Mouse (Mus musculus): ENCODE data around the gene Pigz. TPM values are rescaled to one million over a fixed set of nuclear protein-coding genes. Genes with fewer than 3 reads are reported as not detected.

Gene Pigz
- total and polyA plus RNA-seq, 2 experiments from 2014 or later: 0.87 TPM; not detected in 1

DNA sequence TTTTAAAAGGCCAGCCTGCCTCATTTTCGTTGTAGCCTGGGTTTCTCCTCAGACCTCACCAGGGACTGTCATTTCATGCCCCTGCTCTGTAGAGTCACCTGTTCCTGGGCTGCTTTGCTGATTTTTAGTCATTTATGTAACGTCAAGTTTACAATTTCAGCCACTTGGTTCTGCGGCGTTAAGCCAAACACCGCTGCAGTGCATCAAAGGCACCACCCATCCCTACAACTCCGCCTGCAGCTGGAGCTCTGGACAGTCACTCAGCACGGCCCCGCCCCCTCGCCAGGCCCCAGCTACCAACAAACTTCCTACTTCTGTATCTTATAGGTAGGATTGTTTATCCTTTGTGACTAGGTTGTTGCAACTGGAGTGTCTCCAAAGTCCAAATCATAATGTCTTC, 26.8 kb upstream of the Pigz start:
- H3K27me3 ChIP-seq (ENCODE audit: control insufficient read depth, insufficient read depth, low read length): no peaks in the 10 kb centered on the region
- peak overlapping the region; percentile 63 for H3K4me2 ChIP-seq (ENCODE audit: low read depth, low read length)
- DNase-seq (ENCODE audit: low spot score) (peak; percentile 39), ATAC-seq (ENCODE audit: insufficient read depth, low read depth) (peak; percentile 55; the same call in 1 of the 2 replicates)
- no peaks in the 10 kb centered on the region for H3K36me3 ChIP-seq (replicated peaks; ENCODE audit: control insufficient read depth, insufficient read depth, low read length)
- TF ChIP-seq EP300 (IDR thresholded peaks at IDR 0.05; ENCODE audit: low read depth) (no peak), CTCF (IDR thresholded peaks at IDR 0.05; ENCODE audit: low read depth) (no peak)
- H3K9me3 ChIP-seq (replicated peaks; ENCODE audit: control insufficient read depth, low read length): no peaks in the 10 kb centered on the region
- 8% methylated on average over 9 of the region's 9 CpGs for WGBS
- H3K4me3 ChIP-seq (ENCODE audit: low read depth, low read length): peak overlapping the region; percentile 34
- no peak overlapping the region for H3K9ac ChIP-seq (replicated peaks; ENCODE audit: low read depth, low read length)
- no peak overlapping the region for H3K27ac ChIP-seq (ENCODE audit: low read depth)
- no peaks in the 10 kb centered on the region for H3K4me1 ChIP-seq (ENCODE audit: control insufficient read depth, insufficient read depth)

DNA sequence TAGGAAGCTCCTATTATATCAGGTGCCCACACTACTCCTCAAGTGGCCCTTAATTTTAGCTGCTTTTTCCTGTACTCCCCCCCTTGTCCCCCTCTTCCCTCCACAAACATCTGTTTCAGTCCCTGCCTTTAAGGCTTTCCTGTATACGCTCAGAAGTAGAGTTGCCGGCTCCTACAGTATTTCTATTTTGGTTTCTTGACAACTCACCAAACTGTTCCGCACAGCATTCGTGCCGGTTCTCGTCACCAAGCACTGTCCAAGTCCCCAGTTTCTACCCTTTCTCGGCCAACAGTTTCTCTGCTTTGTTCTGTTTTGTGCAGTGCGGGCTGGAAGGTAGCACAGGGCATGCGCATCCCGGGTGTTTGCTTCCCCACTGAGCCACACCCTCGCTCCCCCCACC, 24.7 kb upstream of the Pigz start:
- Histone ChIP-seq H3K9ac (replicated peaks; ENCODE audit: low read depth, low read length) (no peak overlapping the region), H3K27ac (ENCODE audit: low read depth) (no peak overlapping the region), H3K36me3 (replicated peaks; ENCODE audit: control insufficient read depth, insufficient read depth, low read length) (no peaks in the 10 kb centered on the region), H3K4me2 (ENCODE audit: low read depth, low read length) (peak overlapping the region; percentile 41), H3K27me3 (ENCODE audit: control insufficient read depth, insufficient read depth, low read length) (no peaks in the 10 kb centered on the region), H3K9me3 (replicated peaks; ENCODE audit: control insufficient read depth, low read length) (no peaks in the 10 kb centered on the region), H3K4me3 (ENCODE audit: low read depth, low read length) (no peak overlapping the region), H3K4me1 (ENCODE audit: control insufficient read depth, insufficient read depth) (no peaks in the 10 kb centered on the region)
- 37% methylated on average over 11 of the region's 11 CpGs for WGBS
- TF ChIP-seq CTCF (IDR thresholded peaks at IDR 0.05; ENCODE audit: low read depth): no peak
- ATAC-seq (ENCODE audit: insufficient read depth, low read depth) (no peak), DNase-seq (ENCODE audit: low spot score) (no peak)

DNA sequence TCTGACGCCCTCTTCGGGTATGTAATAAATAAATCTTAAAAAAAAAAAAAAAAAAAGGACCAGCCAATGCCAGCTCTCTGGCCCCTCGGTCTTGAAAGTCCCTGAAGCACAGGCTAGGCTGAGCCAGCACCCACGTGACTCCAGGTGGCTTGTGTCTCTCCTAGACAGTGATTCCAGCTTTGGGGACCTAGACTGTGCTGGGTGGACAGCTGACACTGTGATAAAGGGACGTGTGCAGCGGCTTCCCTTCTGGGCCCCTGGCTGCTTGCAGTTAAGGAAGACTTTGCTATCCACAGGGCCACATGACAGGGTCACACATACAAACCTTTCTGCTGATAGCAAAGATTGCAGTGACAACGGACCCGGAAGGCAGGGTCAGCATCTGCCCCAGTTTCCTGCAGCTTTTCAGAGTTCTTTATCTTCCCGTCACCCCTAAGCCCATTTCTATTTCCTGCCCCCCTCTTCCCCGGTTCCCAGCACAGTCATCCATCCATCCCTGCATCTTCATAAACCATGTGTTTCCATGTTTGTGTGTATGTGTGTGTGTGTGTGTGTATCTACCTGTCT, 23.3 kb upstream of the Pigz start:
- Histone ChIP-seq H3K4me1 (ENCODE audit: control insufficient read depth, insufficient read depth) (no peaks in the 10 kb centered on the region), H3K9me3 (replicated peaks; ENCODE audit: control insufficient read depth, low read length) (no peaks in the 10 kb centered on the region), H3K9ac (replicated peaks; ENCODE audit: low read depth, low read length) (no peak overlapping the region), H3K4me2 (ENCODE audit: low read depth, low read length) (no peak overlapping the region), H3K27ac (ENCODE audit: low read depth) (no peak overlapping the region), H3K27me3 (ENCODE audit: control insufficient read depth, insufficient read depth, low read length) (no peaks in the 10 kb centered on the region), H3K4me3 (ENCODE audit: low read depth, low read length) (no peak overlapping the region), H3K36me3 (replicated peaks; ENCODE audit: control insufficient read depth, insufficient read depth, low read length) (no peaks in the 10 kb centered on the region)
- no peak for DNase-seq (ENCODE audit: low spot score)
- TF ChIP-seq EP300 (IDR thresholded peaks at IDR 0.05; ENCODE audit: low read depth): no peak
- no peak for TF ChIP-seq CTCF (IDR thresholded peaks at IDR 0.05; ENCODE audit: low read depth)
- ATAC-seq (ENCODE audit: insufficient read depth, low read depth): no peak
- 47% methylated on average over 10 of the region's 10 CpGs for WGBS

DNA sequence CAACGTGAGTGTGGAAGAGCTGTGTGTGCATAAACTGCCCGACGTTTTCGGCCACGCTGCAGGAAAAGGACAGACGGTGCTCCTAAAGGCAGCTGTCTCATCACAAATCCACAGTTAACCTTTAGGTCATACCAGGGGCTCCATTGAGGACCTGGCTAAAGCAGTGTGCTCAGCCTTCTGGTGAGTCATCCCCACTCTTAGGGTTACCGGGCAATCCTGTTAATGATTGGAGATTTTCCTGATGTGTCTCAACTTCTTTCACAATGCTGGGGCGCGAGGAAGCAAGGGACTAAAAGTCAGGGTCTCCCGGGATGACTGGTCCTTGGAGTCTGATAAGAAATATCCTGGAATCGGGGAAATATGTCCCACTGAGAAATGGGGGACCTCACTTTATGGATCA, 15.9 kb upstream of the Pigz start:
- Histone ChIP-seq H3K36me3 (replicated peaks; ENCODE audit: control insufficient read depth, insufficient read depth, low read length) (no peaks in the 10 kb centered on the region), H3K4me1 (ENCODE audit: control insufficient read depth, insufficient read depth) (no peaks in the 10 kb centered on the region), H3K9ac (replicated peaks; ENCODE audit: low read depth, low read length) (no peak overlapping the region), H3K27ac (ENCODE audit: low read depth) (no peak overlapping the region), H3K4me3 (ENCODE audit: low read depth, low read length) (no peak overlapping the region), H3K27me3 (ENCODE audit: control insufficient read depth, insufficient read depth, low read length) (no peaks in the 10 kb centered on the region), H3K4me2 (ENCODE audit: low read depth, low read length) (no peak overlapping the region), H3K9me3 (replicated peaks; ENCODE audit: control insufficient read depth, low read length) (no peaks in the 10 kb centered on the region)
- no peak for DNase-seq (ENCODE audit: low spot score)
- TF ChIP-seq EP300 (IDR thresholded peaks at IDR 0.05; ENCODE audit: low read depth) (no peak), CTCF (IDR thresholded peaks at IDR 0.05; ENCODE audit: low read depth) (no peak)
- ATAC-seq (ENCODE audit: insufficient read depth, low read depth): no peak
- 61% methylated on average over 11 of the region's 11 CpGs for WGBS

DNA sequence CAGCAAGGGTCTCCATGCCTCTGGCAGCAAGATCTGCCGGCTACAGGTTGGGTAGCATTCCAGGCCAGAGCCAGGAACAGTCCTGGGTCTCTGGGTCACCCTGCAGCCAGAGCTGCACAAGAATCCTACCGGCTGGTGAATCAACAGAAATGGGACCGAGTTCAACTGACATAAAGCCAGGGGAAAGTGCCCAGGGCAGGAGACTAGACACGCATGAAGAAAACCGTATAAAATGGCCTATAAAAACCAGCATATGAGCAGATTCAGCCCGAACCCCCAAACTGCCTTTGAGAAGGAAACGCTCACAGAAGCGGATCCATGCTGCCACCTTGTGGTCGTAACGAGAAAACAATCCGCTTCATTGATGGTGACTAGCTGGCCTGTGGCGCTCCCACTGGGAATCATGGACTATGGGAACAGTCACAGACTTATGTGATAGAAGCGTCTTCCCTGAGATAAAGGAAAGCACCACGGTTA, 15.4 kb upstream of the Pigz start:
- DNase-seq (ENCODE audit: low spot score) (peak; percentile 68), ATAC-seq (ENCODE audit: insufficient read depth, low read depth) (peak; percentile 55; the same call in 1 of the 2 replicates)
- H3K9ac ChIP-seq (replicated peaks; ENCODE audit: low read depth, low read length): no peak overlapping the region
- H3K4me1 ChIP-seq (ENCODE audit: control insufficient read depth, insufficient read depth): no peaks in the 10 kb centered on the region
- no peaks in the 10 kb centered on the region for H3K36me3 ChIP-seq (replicated peaks; ENCODE audit: control insufficient read depth, insufficient read depth, low read length)
- H3K27ac ChIP-seq (ENCODE audit: low read depth): no peak overlapping the region
- H3K9me3 ChIP-seq (replicated peaks; ENCODE audit: control insufficient read depth, low read length): no peaks in the 10 kb centered on the region
- peak overlapping the region; percentile 48 for H3K4me2 ChIP-seq (ENCODE audit: low read depth, low read length)
- H3K4me3 ChIP-seq (ENCODE audit: low read depth, low read length): no peak overlapping the region
- TF ChIP-seq EP300 (IDR thresholded peaks at IDR 0.05; ENCODE audit: low read depth) (no peak), CTCF (IDR thresholded peaks at IDR 0.05; ENCODE audit: low read depth) (peak; percentile 95)
- H3K27me3 ChIP-seq (ENCODE audit: control insufficient read depth, insufficient read depth, low read length): no peaks in the 10 kb centered on the region
- 4% methylated on average over 14 of the region's 14 CpGs for WGBS

DNA sequence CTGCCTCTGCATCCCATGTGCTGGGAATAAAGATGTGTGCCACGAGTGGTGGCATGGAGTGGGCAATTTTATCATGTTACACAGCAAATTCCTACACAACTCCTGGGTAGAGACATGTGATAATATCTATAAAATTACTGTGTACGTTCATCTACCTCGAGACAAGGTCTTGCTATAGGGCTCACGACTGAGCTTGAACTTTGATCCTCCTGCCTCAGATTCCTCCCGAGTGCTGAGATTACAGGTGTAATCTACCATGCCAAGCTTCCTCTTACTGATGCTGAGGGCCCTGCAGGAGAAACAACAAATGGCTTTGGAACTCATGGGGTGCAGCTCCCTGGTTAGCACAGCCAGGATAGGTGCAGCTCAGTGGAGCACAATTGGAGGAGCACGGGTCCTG, 9.3 kb upstream of the Pigz start:
- no peak for ATAC-seq (ENCODE audit: insufficient read depth, low read depth)

More for the DNA sequence above, 9.3 kb upstream of the Pigz start:
- no peaks in the 10 kb centered on the region for H3K9me3 ChIP-seq (replicated peaks; ENCODE audit: control insufficient read depth, low read length)
- no peak overlapping the region for H3K9ac ChIP-seq (replicated peaks; ENCODE audit: low read depth, low read length)
- 78% methylated on average over 6 of the region's 6 CpGs for WGBS
- TF ChIP-seq EP300 (IDR thresholded peaks at IDR 0.05; ENCODE audit: low read depth) (no peak), CTCF (IDR thresholded peaks at IDR 0.05; ENCODE audit: low read depth) (no peak)
- no peak overlapping the region for H3K4me2 ChIP-seq (ENCODE audit: low read depth, low read length)
- H3K27me3 ChIP-seq (ENCODE audit: control insufficient read depth, insufficient read depth, low read length): no peaks in the 10 kb centered on the region
- H3K36me3 ChIP-seq (replicated peaks; ENCODE audit: control insufficient read depth, insufficient read depth, low read length): no peaks in the 10 kb centered on the region
- H3K27ac ChIP-seq (ENCODE audit: low read depth): no peak overlapping the region
- DNase-seq (ENCODE audit: low spot score): no peak
- peaks cover 7% of the 10 kb centered on the region; the same call in 1 of the 2 replicates for H3K4me1 ChIP-seq (ENCODE audit: control insufficient read depth, insufficient read depth)
- no peak overlapping the region for H3K4me3 ChIP-seq (ENCODE audit: low read depth, low read length)

All from heart, postnatal 0 days (tissue).